Comparison of ENCODE assay signal across 25 mouse cellular contexts in the genomic region with DNA sequence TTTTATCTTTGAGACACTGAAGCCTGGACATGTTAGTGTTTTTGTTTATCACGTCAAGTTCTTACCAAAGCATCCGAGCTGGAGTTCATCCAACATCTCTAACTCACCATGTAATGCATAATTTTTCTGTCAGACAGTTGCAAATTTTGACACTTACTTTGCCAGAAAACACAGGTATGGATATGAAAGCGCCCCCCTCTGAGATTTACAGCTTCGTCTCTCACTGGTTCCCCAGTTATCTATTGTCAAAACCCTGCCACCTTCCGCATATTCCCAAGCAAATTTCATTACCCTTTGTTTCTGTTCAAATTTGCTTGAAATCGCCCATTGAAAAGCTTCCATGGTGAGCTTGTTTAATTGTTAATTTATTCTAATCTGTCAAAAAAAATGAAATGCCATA.
DNase-seq lines count a peak whose midpoint lies in the region; ATAC-seq and TF ChIP-seq lines count a peak whose summit lies in the region.
"Had no signal": no experiment of that assay in that cellular context is flagged by ENCODE, and none has a peak within 500 bp of the region (broad histone marks: within the 10 kb centered on the region; RNA-seq: fewer than 3 reads in every experiment).

No protein-coding gene starts in this region.

- no peaks in the 10 kb centered on the region for H3K27me3 ChIP-seq in forebrain, embryonic 15.5 days
- no peaks in the 10 kb centered on the region for H3K27me3 ChIP-seq in forebrain, embryonic 11.5 days (ENCODE audit: control insufficient read depth, insufficient read depth, low read length)
- H3K27me3 ChIP-seq in midbrain, postnatal 0 days (ENCODE audit: insufficient read depth, low read length): no peaks in the 10 kb centered on the region
- H3K27me3 ChIP-seq in midbrain, embryonic 16.5 days (ENCODE audit: control insufficient read depth, insufficient read depth, low read depth, low read length): no peaks in the 10 kb centered on the region
- H3K27me3 ChIP-seq: embryonic facial prominence, embryonic 12.5 days; embryonic facial prominence, embryonic 15.5 days; heart, embryonic 12.5 days; heart, embryonic 15.5 days had no signal

- H3K4me1 ChIP-seq in forebrain, embryonic 15.5 days: peaks cover 24% of the 10 kb centered on the region
- H3K4me1 ChIP-seq in forebrain, embryonic 11.5 days (replicated peaks; ENCODE audit: control insufficient read depth, insufficient read depth, low read length): peaks cover 3% of the 10 kb centered on the region; the same call in 1 of the 2 replicates
- no peaks in the 10 kb centered on the region for H3K4me1 ChIP-seq in midbrain, postnatal 0 days (ENCODE audit: insufficient read depth, low read length)
- H3K4me1 ChIP-seq in midbrain, embryonic 16.5 days (ENCODE audit: control insufficient read depth, insufficient read depth, low read length): no peaks in the 10 kb centered on the region
- H3K4me1 ChIP-seq: heart, embryonic 12.5 days had no signal

- peak overlapping the region; percentile 77 for H3K27ac ChIP-seq in forebrain, embryonic 15.5 days (replicated peaks)
- H3K27ac ChIP-seq in forebrain, embryonic 11.5 days (ENCODE audit: low read depth, low read length): no peak overlapping the region
- peak overlapping the region; percentile 69 for H3K27ac ChIP-seq in gastrocnemius, adult 2 months
- H3K27ac ChIP-seq in midbrain, postnatal 0 days (ENCODE audit: low read depth, low read length): no peak overlapping the region
- H3K27ac ChIP-seq in midbrain, embryonic 16.5 days (ENCODE audit: low read length): no peak overlapping the region
- H3K27ac ChIP-seq: embryonic facial prominence, embryonic 12.5 days; embryonic facial prominence, embryonic 15.5 days; heart, embryonic 15.5 days; hindbrain, embryonic 10.5 days; hindbrain, embryonic 14.5 days had no signal

- no peak overlapping the region for H3K4me3 ChIP-seq in forebrain, embryonic 15.5 days
- H3K4me3 ChIP-seq in forebrain, embryonic 11.5 days (ENCODE audit: low read depth, low read length): no peak overlapping the region
- peak overlapping the region; percentile 22 for H3K4me3 ChIP-seq in gastrocnemius, adult 2 months
- no peak overlapping the region for H3K4me3 ChIP-seq in midbrain, postnatal 0 days (ENCODE audit: low read depth, low read length)
- no peak overlapping the region for H3K4me3 ChIP-seq in midbrain, embryonic 16.5 days (ENCODE audit: low read depth, low read length)
- H3K4me3 ChIP-seq: embryonic facial prominence, embryonic 12.5 days; embryonic facial prominence, embryonic 15.5 days; heart, embryonic 12.5 days; heart, embryonic 15.5 days; hindbrain, embryonic 10.5 days had no signal

- ATAC-seq in forebrain, embryonic 15.5 days (replicated peaks): peak; percentile 62
- ATAC-seq in forebrain, embryonic 11.5 days (replicated peaks; ENCODE audit: low FRiP score): no peak
- no peak for ATAC-seq in midbrain, postnatal 0 days (ENCODE audit: low FRiP score)
- no peak for ATAC-seq in midbrain, embryonic 16.5 days
- ATAC-seq in monocyte, adult 5-6 weeks (replicated peaks; ENCODE audit: insufficient number of reproducible peaks, low FRiP score, low TSS enrichment, poor library complexity, severe bottlenecking): no peak
- ATAC-seq: CD4-positive, CD25-positive, alpha-beta regulatory T cell, adult 4 months; intestine, postnatal 0 days had no signal

- H3K9me3 ChIP-seq in forebrain, embryonic 15.5 days: no peaks in the 10 kb centered on the region
- H3K9me3 ChIP-seq in forebrain, embryonic 11.5 days (ENCODE audit: control insufficient read depth, low read length): no peaks in the 10 kb centered on the region
- H3K9me3 ChIP-seq in midbrain, postnatal 0 days (ENCODE audit: low read length): no peaks in the 10 kb centered on the region
- no peaks in the 10 kb centered on the region for H3K9me3 ChIP-seq in midbrain, embryonic 16.5 days (replicated peaks; ENCODE audit: control insufficient read depth, low read length, poor library complexity, severe bottlenecking)
- H3K9me3 ChIP-seq: embryonic facial prominence, embryonic 12.5 days; embryonic facial prominence, embryonic 15.5 days; heart, embryonic 12.5 days; heart, embryonic 15.5 days; hindbrain, embryonic 10.5 days had no signal

- 38% methylated on average over 6 of the region's 6 CpGs for WGBS in forebrain, embryonic 15.5 days
- 80% methylated on average over 6 of the region's 6 CpGs for WGBS in forebrain, embryonic 11.5 days
- 70% methylated on average over 6 of the region's 6 CpGs for WGBS in midbrain, postnatal 0 days
- 67% methylated on average over 6 of the region's 6 CpGs for WGBS in midbrain, embryonic 16.5 days

- H3K9ac ChIP-seq in forebrain, embryonic 15.5 days (replicated peaks): no peak overlapping the region
- no peak overlapping the region for H3K9ac ChIP-seq in forebrain, embryonic 11.5 days (ENCODE audit: low read length)
- H3K9ac ChIP-seq in midbrain, postnatal 0 days (replicated peaks; ENCODE audit: low read length, poor library complexity, severe bottlenecking): no peak overlapping the region
- no peak overlapping the region for H3K9ac ChIP-seq in midbrain, embryonic 16.5 days (ENCODE audit: low read depth, low read length)
- H3K9ac ChIP-seq: embryonic facial prominence, embryonic 12.5 days; embryonic facial prominence, embryonic 15.5 days; heart, embryonic 12.5 days; heart, embryonic 15.5 days; hindbrain, embryonic 14.5 days had no signal

- H3K4me2 ChIP-seq in forebrain, embryonic 15.5 days (replicated peaks): no peak overlapping the region
- H3K4me2 ChIP-seq in forebrain, embryonic 11.5 days (ENCODE audit: low read depth, low read length, severe bottlenecking): no peak overlapping the region
- H3K4me2 ChIP-seq in midbrain, postnatal 0 days (ENCODE audit: low read depth, low read length, poor library complexity, severe bottlenecking): no peak overlapping the region
- H3K4me2 ChIP-seq in midbrain, embryonic 16.5 days (ENCODE audit: low read length): no peak overlapping the region
- H3K4me2 ChIP-seq: embryonic facial prominence, embryonic 12.5 days; embryonic facial prominence, embryonic 15.5 days; heart, embryonic 12.5 days; heart, embryonic 15.5 days; hindbrain, embryonic 14.5 days had no signal

- TF ChIP-seq CTCF in gastrocnemius, adult 2 months (IDR thresholded peaks at IDR 0.05): no peak
- TF ChIP-seq CTCF in midbrain, postnatal 0 days (IDR thresholded peaks at IDR 0.05): no peak

- intact Hi-C loops in gastrocnemius, adult 2 months (cut with DNase I): no loop called here

- H3K36me3 ChIP-seq in forebrain, embryonic 15.5 days: no peaks in the 10 kb centered on the region
- H3K36me3 ChIP-seq in forebrain, embryonic 11.5 days (ENCODE audit: control insufficient read depth, insufficient read depth, low read length): no peaks in the 10 kb centered on the region
- H3K36me3 ChIP-seq in midbrain, postnatal 0 days (ENCODE audit: insufficient read depth, low read length): no peaks in the 10 kb centered on the region
- no peaks in the 10 kb centered on the region for H3K36me3 ChIP-seq in midbrain, embryonic 16.5 days (ENCODE audit: control insufficient read depth, insufficient read depth, low read length)
- H3K36me3 ChIP-seq: embryonic facial prominence, embryonic 12.5 days; embryonic facial prominence, embryonic 15.5 days; heart, embryonic 12.5 days; heart, embryonic 15.5 days; hindbrain, embryonic 10.5 days had no signal

- no peak for DNase-seq in forebrain, embryonic 11.5 days (ENCODE audit: low spot score)
- DNase-seq in gastrocnemius, adult 2 months: no peak
- DNase-seq in gastrocnemius, postnatal 25 days: no peak
- peak; percentile 18 for DNase-seq in midbrain, postnatal 0 days (ENCODE audit: low spot score)
- DNase-seq: adrenal gland, adult 2 months; adrenal gland, postnatal 14 days; cerebellum, adult 18-20 months; cerebellum, adult 9-10 months; cerebellum, postnatal 25 days; gastrocnemius, postnatal 14 days; heart, adult 18-20 months; heart, postnatal 10 days; heart, postnatal 36 days; kidney, adult 2 months had no signal

Comparison
In these comparisons a context has a peak if more than half of its experiments do, and no peak if none do; other contexts are left out.
1. H3K27ac ChIP-seq: peak in forebrain, embryonic 15.5 days (single experiment) and gastrocnemius, adult 2 months (single experiment); none in forebrain, embryonic 11.5 days (single experiment), midbrain, postnatal 0 days (single experiment) and midbrain, embryonic 16.5 days (single experiment).